Mouse (Mus musculus): ENCODE data around the gene Stk24.
A peak's percentile ranks its signal among the peaks of the same experiment; 100 is the strongest.

Gene Stk24

DNA sequence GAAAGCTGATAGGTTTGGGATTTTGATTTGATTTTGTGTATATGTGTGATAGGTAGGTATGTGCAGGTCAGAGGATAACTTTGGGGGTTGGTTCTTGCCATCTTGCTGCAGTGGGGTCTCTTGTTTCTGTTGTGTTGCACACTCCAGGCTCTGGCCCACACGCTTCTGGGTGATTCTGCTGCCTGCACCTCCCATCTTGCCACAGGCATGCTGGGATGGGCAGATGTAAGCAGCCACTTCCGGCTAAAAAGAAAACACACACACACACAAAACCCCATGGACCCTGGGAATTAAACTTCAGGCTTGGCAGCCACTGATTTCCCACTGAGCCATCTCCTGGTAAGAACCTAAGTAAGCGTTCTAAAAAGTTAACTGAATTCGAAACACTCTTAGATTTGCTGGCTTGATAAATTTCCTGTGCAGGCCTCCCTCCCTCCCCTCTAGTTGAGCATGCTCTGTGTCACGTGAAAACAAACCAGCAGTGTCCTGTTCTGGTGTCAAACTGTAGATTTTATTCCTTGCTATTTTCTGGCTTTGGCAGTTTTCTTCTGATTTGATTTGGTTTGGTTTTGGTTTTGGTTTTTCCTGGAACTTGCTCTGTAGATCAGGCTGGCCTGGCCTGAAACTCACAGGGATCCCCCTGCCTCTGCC is 118.5 kb downstream of the Stk24 start:
- DNase-seq (ENCODE audit: low spot score): no peak

- peak; percentile 25 for DNase-seq (ENCODE audit: low spot score)
These were observed 120.0 kb downstream of the Stk24 start for GRCm38 (mm10) chr14:121259789-121260188.

- no peak for DNase-seq (ENCODE audit: low spot score)
These were observed 120.5 kb downstream of the Stk24 start for GRCm38 (mm10) chr14:121259332-121259731.

DNA sequence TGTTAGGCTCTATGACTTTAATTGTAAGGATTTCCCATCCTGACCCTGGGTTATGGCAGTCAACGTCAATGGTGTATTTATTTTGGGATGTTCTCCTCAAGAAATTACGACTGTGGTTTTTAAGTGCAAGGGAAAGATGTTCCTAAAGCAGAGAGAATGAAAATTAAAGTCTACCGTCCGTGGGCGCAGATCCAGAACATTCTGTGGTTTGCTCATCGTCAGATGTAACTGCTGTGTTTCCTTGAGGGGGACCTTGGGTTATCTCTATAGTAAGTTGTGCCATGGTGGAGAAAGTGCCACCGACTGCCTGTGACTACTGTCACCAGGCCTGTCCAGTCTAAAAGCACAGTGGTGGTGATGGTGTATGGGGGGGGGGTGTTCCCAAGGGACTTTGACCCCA is 122.9 kb downstream of the Stk24 start:
- no peak for DNase-seq (ENCODE audit: low spot score)

DNA sequence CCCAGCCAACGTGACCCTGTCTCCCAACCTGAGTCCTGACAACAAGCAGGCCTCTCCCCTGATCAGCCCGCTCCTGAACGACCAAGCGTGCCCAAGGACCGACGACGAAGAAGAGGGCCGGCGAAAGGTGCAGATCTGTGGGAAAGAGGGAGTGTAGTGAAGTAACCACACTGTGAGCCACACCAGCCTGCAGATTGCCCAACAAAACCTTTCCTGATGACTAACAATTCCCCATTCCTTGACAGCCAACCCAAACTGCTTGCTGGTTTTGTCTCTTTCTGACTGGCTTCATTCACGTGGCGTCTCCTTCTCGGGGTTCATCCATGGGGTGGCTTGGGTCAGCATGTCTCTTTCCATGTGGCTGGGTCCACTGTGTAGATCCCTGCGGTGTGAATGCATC is 124.3 kb downstream of the Stk24 start:
- DNase-seq (ENCODE audit: low spot score): no peak

GRCm38 (mm10) chr14:121254869-121255268 is 124.9 kb downstream of the Stk24 start:
- no peak for DNase-seq (ENCODE audit: low spot score)

- no peak for DNase-seq (ENCODE audit: low spot score)
These were observed 127.3 kb downstream of the Stk24 start for GRCm38 (mm10) chr14:121252542-121252941.

- no peak for DNase-seq (ENCODE audit: low spot score)
These were observed 128.1 kb downstream of the Stk24 start for GRCm38 (mm10) chr14:121251708-121252107.

DNA sequence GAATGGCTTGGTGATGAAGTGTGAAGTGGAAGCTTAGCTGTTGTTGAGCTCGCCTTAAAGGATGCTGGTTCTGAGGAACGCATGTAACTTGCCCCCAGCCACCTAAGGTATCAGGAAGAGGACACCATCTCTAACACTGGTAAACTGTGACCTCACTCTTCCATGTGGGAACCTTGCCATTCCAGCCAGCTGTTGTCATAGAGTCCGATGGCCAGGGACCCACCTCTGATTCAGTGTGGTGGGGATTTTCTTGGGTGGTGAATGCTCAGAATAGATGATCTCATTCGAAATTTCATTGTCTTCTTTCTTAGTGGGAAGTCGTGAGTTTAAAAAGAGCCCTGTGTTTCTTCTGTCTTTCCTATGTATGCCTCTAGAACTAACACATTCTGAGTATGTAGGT is 128.7 kb downstream of the Stk24 start:
- no peak for DNase-seq (ENCODE audit: low spot score)

- DNase-seq (ENCODE audit: low spot score): no peak
These were observed 131.5 kb downstream of the Stk24 start for GRCm38 (mm10) chr14:121248346-121248745.

DNA sequence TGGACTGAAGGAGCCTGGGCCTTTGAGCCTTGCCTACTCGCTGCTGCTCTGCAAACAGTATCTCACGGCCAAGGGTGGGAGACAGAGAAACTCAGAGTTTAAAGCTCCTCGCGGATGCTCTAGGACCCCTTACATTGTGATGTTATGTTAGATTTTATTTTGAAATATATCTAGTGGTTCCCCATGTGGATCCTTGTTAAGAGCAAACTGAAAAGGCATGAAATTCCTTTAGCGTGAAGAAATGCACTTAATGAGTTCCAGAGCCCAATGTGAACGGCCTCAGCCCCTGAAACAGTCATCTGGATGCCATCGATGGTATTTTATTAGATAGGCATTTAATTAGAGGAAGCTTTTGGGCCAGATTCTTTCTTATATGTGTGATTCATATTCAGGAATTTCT is 132.5 kb downstream of the Stk24 start:
- no peak for DNase-seq (ENCODE audit: low spot score)

DNA sequence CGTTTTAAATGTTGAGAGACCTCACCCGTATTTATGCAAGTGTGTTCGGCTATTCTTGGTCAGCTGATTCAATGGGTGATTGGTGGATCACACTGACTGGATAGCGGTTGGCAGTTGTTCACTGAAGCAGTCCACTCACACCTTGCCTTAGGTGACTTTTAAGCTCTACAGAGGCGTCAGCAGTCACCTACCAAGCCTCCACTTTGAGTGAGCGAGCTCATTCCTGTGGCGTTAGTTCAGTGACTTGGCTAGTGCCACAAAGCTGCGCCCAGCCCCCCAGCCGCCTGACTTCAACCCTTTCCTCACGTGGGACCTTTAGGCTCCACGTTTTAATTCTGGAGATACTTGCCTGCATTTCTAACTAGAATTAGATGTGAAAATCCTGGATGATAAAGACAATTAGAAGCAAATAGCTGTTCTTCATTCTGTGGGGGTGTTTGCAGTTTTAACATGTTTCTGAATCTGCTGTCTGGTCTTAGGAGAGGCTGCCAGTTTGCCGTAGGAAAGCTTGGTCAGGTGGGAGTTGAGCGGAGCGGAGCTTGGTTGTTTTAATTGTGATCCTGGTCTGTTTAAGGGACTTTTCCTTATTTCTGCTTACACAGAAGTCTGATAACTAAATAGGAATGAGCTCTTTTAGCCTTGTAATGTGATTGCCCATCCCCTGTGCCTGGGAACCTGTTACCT is 133.6 kb downstream of the Stk24 start:
- no peak for DNase-seq (ENCODE audit: low spot score)

- no peak for DNase-seq (ENCODE audit: low spot score)
These were observed 135.7 kb downstream of the Stk24 start for GRCm38 (mm10) chr14:121244104-121244503.

DNA sequence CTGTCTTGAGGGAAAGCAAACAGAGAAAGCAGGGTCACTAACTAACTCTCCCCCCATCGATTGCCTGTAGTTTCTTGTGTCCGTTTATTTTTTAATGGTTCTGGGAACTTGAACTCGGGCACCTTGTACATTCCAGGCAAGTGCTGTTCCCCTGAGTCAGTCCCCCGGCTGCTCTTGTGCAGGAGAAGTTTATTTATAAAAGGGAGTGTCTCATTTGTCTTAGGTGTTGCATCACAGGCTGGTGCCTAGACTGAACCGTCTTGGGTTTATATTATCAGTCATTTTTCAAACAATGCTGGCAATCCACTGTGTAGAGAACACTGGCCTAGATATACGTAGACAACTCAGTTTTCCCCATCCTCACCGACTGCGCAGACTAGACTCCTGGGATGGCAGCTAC is 140.4 kb downstream of the Stk24 start:
- peak; percentile 27 for DNase-seq (ENCODE audit: low spot score)

DNA sequence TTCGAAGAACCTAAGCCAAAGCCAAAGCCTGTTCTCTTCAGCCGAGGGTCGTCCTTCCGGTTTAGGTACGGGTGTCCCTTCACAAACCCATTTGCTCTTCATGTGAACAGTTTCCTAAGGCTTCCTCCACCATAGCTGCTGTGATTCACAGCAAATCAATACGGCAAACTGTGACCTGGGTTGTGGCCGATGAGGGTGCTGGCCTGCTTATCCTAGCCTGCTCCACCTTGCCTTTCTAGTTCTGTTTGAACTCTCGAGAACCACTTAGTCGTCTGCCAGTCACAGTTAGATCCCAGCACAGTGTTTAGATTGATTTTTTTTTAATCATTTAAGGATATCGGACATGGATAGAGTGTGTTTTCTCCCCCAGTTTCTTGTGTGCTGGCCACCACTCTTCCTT is 141.1 kb downstream of the Stk24 start:
- DNase-seq (ENCODE audit: low spot score): no peak

GRCm38 (mm10) chr14:121236736-121237135 is 143.1 kb downstream of the Stk24 start:
- DNase-seq (ENCODE audit: low spot score): no peak
